Mouse (Mus musculus) lung, adult 2 months (tissue): ENCODE measurements at regions not wholly inside any gene's neighbourhood (a gene's known extent, or its start where the extent isn't known, plus 50 kb on each side); places are given as distances from the start of the nearest gene placed in this dataset.

Source experiments
- DNase-seq: peaks from one replicate; pipeline ENCODE4 v3.0.0; 2022
- H3K4me1 ChIP-seq: fragments of 200-500 bp; 2 replicates; pipeline ENCODE4 v1.6.1; 2011; ENCODE audit warnings: low read length; ENCODE audit not compliant: control insufficient read depth, insufficient read depth
- H3K4me3 ChIP-seq: fragments of 200-500 bp; replicated peaks from 2 replicates; pipeline ENCODE3; 2011; ENCODE audit warnings: low read depth, mild to moderate bottlenecking, control low read depth, low read length; ENCODE audit errors: extremely low read depth
- CTCF ChIP-seq: fragments of 200-500 bp; IDR thresholded peaks from 2 replicates; pipeline ENCODE4 v1.5.1; 2011; ENCODE audit warnings: mild to moderate bottlenecking, low read length, control low read depth; ENCODE audit not compliant: insufficient read depth
- POLR2A ChIP-seq: fragments of 200-500 bp; IDR thresholded peaks from 2 replicates; pipeline ENCODE4 v1.6.1; 2011; ENCODE audit warnings: low read depth, mild to moderate bottlenecking, control low read depth, low read length, borderline replicate concordance; ENCODE audit errors: extremely low read depth
- whole genome bisulfite sequencing: fragments of 180-500 bp; shearing (Covaris S2); methylation state at CpG from one replicate; pipeline ENCODE4 v1.1.7; 2018; 5-methylcytosine and 5-hydroxymethylcytosine counted together

- Histone ChIP-seq H3K4me1 (no peaks in the 10 kb centered on the region), H3K4me3 (no peak overlapping the region)
- no peak for TF ChIP-seq CTCF
- no peak for TF ChIP-seq POLR2A
- no peak for DNase-seq
- 88% methylated on average over 1 of the region's 1 CpGs for WGBS
These were observed 3791.9 kb downstream of the 9330182O14Rik start for GRCm38 (mm10) chr15:43926034-43926433.

- TF ChIP-seq POLR2A: no peak
- TF ChIP-seq CTCF: no peak
- 76% methylated on average over 1 of the region's 1 CpGs for WGBS
- no peak for DNase-seq
- Histone ChIP-seq H3K4me1 (no peaks in the 10 kb centered on the region), H3K4me3 (no peak overlapping the region)
These were observed 3799.4 kb downstream of the 9330182O14Rik start for GRCm38 (mm10) chr15:43933608-43934007.

DNA sequence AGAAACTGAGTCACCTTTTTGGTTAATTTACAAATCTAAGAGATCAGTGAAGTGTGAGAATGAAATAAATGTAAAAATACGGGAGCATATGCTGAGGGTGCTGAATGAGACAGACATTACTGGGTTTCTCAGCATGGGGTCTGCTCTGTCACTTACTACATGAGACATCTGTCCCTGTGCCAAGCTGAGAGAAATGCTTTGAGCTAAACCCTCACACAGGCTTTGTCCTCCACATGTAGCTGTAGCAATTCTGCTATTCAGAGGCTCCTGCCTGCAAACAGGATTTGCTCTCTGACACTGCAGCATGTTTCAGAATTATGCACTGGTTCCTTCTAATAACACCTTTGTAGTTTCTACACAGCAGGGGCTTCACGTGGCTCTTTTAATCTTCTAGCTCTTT lies 3806.3 kb downstream of the 9330182O14Rik start:
- DNase-seq: no peak
- TF ChIP-seq POLR2A: no peak
- no peak for TF ChIP-seq CTCF
- Histone ChIP-seq H3K4me1 (no peaks in the 10 kb centered on the region), H3K4me3 (no peak overlapping the region)
- WGBS: 62% methylated on average over 2 of the region's 2 CpGs

GRCm38 (mm10) chr15:43940905-43941304 lies 3806.7 kb downstream of the 9330182O14Rik start:
- Histone ChIP-seq H3K4me3 (no peak overlapping the region), H3K4me1 (no peaks in the 10 kb centered on the region)
- TF ChIP-seq POLR2A (no peak), CTCF (no peak)
- no peak for DNase-seq
- 69% methylated on average over 4 of the region's 4 CpGs for WGBS

GRCm38 (mm10) chr15:43942002-43942660 lies 3808.0 kb downstream of the 9330182O14Rik start:
- TF ChIP-seq POLR2A: no peak
- no peak for TF ChIP-seq CTCF
- Histone ChIP-seq H3K4me3 (no peak overlapping the region), H3K4me1 (no peaks in the 10 kb centered on the region)
- 51% methylated on average over 2 of the region's 2 CpGs for WGBS
- DNase-seq: no peak

DNA sequence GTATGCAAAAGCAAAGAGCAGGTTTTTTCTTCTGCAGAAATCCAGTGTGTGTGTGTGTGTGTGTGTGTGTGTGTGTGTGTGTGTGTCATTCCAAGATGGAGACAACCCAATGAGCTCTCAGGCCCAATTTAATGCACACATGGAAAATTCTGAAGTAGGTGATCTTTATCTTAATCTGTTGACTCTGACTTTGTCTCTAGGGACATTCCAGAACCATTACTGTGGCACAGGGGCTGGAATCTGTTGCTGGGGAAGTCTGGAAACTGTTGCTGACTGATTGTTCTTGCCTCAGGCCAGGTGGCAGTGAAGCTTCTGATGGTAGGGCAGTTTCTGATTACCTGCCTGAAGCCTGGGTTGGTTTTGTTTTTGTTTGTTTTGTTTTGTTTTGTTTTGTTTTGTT lies 3850.8 kb downstream of the 9330182O14Rik start:
- no peak for DNase-seq
- no peak for TF ChIP-seq CTCF
- TF ChIP-seq POLR2A: no peak

GRCm38 (mm10) chr15:43991229-43991628 lies 3857.1 kb downstream of the 9330182O14Rik start:
- TF ChIP-seq POLR2A (no peak), CTCF (0 out of 2 replicates have a peak, but pooled peaks have one; percentile 4)
- no peak for DNase-seq
- Histone ChIP-seq H3K4me1 (no peaks in the 10 kb centered on the region), H3K4me3 (no peak overlapping the region)
- WGBS: 29% methylated on average over 1 of the region's 1 CpGs

More for the DNA sequence above, 3850.8 kb downstream of the 9330182O14Rik start:
- no peaks in the 10 kb centered on the region for H3K4me1 ChIP-seq
- H3K4me3 ChIP-seq: no peak overlapping the region

DNA sequence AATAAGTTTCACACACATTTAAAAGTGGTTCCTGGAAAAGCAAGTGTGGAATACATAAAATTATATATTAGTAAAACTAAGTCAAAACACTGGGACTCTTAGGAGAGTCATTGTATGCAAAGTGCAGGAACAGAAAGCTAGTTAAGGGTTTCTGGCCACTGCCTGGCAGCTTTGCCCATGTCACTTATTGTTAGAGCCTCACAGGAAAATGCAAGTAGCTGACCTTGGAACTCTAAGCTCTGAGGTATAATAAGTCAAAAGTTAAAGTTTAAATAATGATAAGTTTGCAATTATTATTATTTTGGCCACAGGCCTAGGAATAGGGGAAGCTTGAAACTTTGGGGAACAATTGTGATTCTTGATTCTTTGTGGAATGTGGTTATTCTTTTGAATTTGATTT lies 3858.8 kb downstream of the 9330182O14Rik start:
- TF ChIP-seq POLR2A (no peak), CTCF (no peak)
- H3K4me3 ChIP-seq: no peak overlapping the region
- DNase-seq: no peak
- no peaks in the 10 kb centered on the region for H3K4me1 ChIP-seq

- no peak for DNase-seq
- 34% methylated on average over 6 of the region's 6 CpGs for WGBS
- Histone ChIP-seq H3K4me1 (no peaks in the 10 kb centered on the region), H3K4me3 (no peak overlapping the region)
- TF ChIP-seq CTCF (no peak), POLR2A (no peak)
These were observed 3892.4 kb downstream of the 9330182O14Rik start for GRCm38 (mm10) chr15:44026468-44027028.

- DNase-seq: no peak
- Histone ChIP-seq H3K4me3 (no peak overlapping the region), H3K4me1 (no peaks in the 10 kb centered on the region)
- no peak for TF ChIP-seq CTCF
- no peak for TF ChIP-seq POLR2A
These were observed 3901.7 kb downstream of the 9330182O14Rik start for GRCm38 (mm10) chr15:44035900-44036299.

DNA sequence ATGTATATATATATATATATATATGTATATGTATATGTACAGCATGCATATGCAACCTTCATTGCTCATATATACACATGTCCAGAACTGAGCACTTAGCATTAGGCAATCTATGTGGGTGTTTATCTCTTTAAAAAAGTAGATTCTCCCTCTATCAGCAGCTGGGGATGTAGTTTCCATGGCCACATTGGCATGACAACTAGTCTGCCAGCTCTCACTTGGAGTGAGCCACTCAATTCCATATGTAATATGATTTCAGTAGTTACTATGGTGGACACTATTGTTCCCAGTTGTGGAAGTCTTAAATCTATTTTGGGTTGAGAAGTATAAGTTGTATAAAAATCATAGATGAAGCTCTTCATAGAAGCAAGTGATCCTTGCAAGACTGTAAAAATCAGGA lies 3903.7 kb downstream of the 9330182O14Rik start:
- TF ChIP-seq CTCF (no peak), POLR2A (no peak)
- H3K4me1 ChIP-seq: no peaks in the 10 kb centered on the region
- no peak for DNase-seq
- no peak overlapping the region for H3K4me3 ChIP-seq
